Mouse (Mus musculus) layer of hippocampus, adult 9-10 months (tissue): ENCODE results near the gene Ptpn11.

ENCODE experiments used
- DNase-seq: peaks from one replicate; pipeline ENCODE4 v3.0.0; 2022; ENCODE audit warnings: low spot score

Ptpn11 gene

DNA sequence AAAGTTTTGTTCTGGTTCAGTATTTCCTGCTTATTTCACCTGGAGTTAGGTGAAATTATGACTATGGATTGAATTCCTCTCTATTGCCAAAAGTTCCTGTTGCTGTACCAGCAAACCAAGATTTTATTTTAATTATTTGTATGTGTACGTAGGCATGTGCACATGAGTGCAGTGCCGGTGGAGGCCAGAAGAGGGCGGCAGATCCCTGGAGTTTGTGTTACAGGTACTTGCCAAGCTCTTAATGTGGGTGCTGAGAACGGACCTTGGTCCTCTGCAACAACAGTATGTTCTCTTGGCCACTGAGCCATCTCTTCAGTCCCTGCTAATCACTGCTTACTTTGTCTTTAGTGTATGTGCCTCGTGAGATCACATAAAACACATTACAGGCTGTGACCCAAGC is 109.4 kb downstream of the Ptpn11 start:
- no peak for DNase-seq
